Mouse (Mus musculus) gastrocnemius, adult 2 months (tissue): ENCODE measurements around the gene Ndufs7. TPM values are rescaled to one million over a fixed set of nuclear protein-coding genes. Genes with fewer than 3 reads are reported as not detected.
A peak's percentile ranks its signal among the peaks of the same experiment; 100 is the strongest.

ENCODE experiments used
- DNase-seq: peaks from one replicate; pipeline ENCODE4 v3.0.0; 2022
- H3K27ac ChIP-seq: fragments of 200-600 bp; 2 replicates; pipeline ENCODE4 v1.8.1; 2022; ENCODE audit warnings: mild to moderate bottlenecking
- H3K4me3 ChIP-seq: fragments of 200-600 bp; 2 replicates; pipeline ENCODE4 v1.8.1; 2022; ENCODE audit warnings: mild to moderate bottlenecking, moderate library complexity
- CTCF ChIP-seq: fragments of 200-600 bp; IDR thresholded peaks from 2 replicates; pipeline ENCODE4 v1.8.1; 2022; ENCODE audit warnings: antibody characterized with exemption, mild to moderate bottlenecking, moderate library complexity
- intact Hi-C: fragments of 180-260 bp; cut with DNase I; formaldehyde crosslinking; loops from one replicate; pipeline ENCODE4 v1.15.1; 2025
- microRNA-seq: library from miRNA; unstranded; fragments of <30 nt; microRNA quantifications from one replicate; pipeline ENCODE4 v1.2.0, GENCODE M21; 2021
- total RNA-seq, 2 experiments: library from RNA; stranded (reverse); gene quantifications; 2 replicates each; pipeline ENCODE4 v1.2.3; 2021

The Ndufs7 gene
- total RNA-seq, 2 experiments from 2014 or later = 496 to 663 TPM

- intact Hi-C loops = no loop called here
- DNase-seq = no peak
- Histone ChIP-seq H3K4me3 (peak overlapping the region; percentile 49), H3K27ac (peak overlapping the region; percentile 75)
- TF ChIP-seq CTCF = no peak
Measured at GRCm38 (mm10) chr10:80301256-80302081, 52.5 kb downstream of the Ndufs7 start.

- Histone ChIP-seq H3K4me3 (peak overlapping the region; percentile 49), H3K27ac (peak overlapping the region; percentile 75)
- intact Hi-C loops = no loop called here
- DNase-seq = no peak
- TF ChIP-seq CTCF = no peak
Measured at GRCm38 (mm10) chr10:80302082-80302355, 53.1 kb downstream of the Ndufs7 start.

GRCm38 (mm10) chr10:80302471-80302881 lies 53.6 kb downstream of the Ndufs7 start:
- peak; percentile 90 for DNase-seq
- peak overlapping the region; percentile 75 for H3K27ac ChIP-seq
- TF ChIP-seq CTCF = peak; percentile 9; the same call in 1 of the 2 replicates
- intact Hi-C loops = no loop called here
- H3K4me3 ChIP-seq = peak overlapping the region; percentile 49

GRCm38 (mm10) chr10:80304458-80304857 lies 55.5 kb downstream of the Ndufs7 start:
- Histone ChIP-seq H3K27ac (no peak overlapping the region), H3K4me3 (no peak overlapping the region)
- intact Hi-C loops = no loop called here
- no peak for DNase-seq
- TF ChIP-seq CTCF = no peak

- no peak for DNase-seq
- Histone ChIP-seq H3K4me3 (0 out of 2 replicates have a peak overlapping the region, but pooled peaks have one; percentile 17), H3K27ac (no peak overlapping the region)
- no peak for TF ChIP-seq CTCF
- intact Hi-C loops = no loop called here
Measured at GRCm38 (mm10) chr10:80304862-80305261, 55.9 kb downstream of the Ndufs7 start.

Small RNA genes within 50 kb of the gene (microRNA-seq; reads per million reads assigned to microRNA genes)
- gene Mir6911 = not detected

Other genes with a start within 250 kb of the Ndufs7 start
- gene Arhgap45, start 232.5 kb upstream of the Ndufs7 start, total RNA-seq = 1 to 10 TPM in 1 of 2 experiments, under 1 TPM in 1; 0.97 to 1.4 TPM
- 10 to 100 TPM; 42.0 to 50.9 TPM for gene Polr2e, start 209.3 kb upstream of the Ndufs7 start, total RNA-seq
- gene Gpx4, start 202.0 kb upstream of the Ndufs7 start, total RNA-seq = 100 to 1,000 TPM; 552 to 603 TPM
- 1 to 10 TPM; 6.2 to 7.1 TPM for gene Sbno2, start 143.6 kb upstream of the Ndufs7 start, total RNA-seq
- gene Stk11, start 133.3 kb upstream of the Ndufs7 start, total RNA-seq = 100 to 1,000 TPM; 144 to 153 TPM
- 100 to 1,000 TPM; 535 to 725 TPM for gene Atp5d, start 110.5 kb upstream of the Ndufs7 start, total RNA-seq
- 1 to 10 TPM; 1.8 to 2.3 TPM for gene Cbarp, start 108.3 kb upstream of the Ndufs7 start, total RNA-seq
- 10 to 100 TPM; 34.3 to 39.8 TPM for gene Midn, start 100.8 kb upstream of the Ndufs7 start, total RNA-seq
- 10 to 100 TPM; 22.1 to 30.7 TPM for gene Cirbp, start 83.1 kb upstream of the Ndufs7 start, total RNA-seq
- gene 1600002K03Rik, start 76.2 kb upstream of the Ndufs7 start, total RNA-seq = 1 to 10 TPM; 6.6 to 7.1 TPM
- under 1 TPM; 0.23 to 0.73 TPM for gene Efna2, start 69.6 kb upstream of the Ndufs7 start, total RNA-seq
- 10 to 100 TPM; 12.2 to 19.2 TPM for gene Mum1, start 22.7 kb upstream of the Ndufs7 start, total RNA-seq
- gene Gamt, start 11.9 kb downstream of the Ndufs7 start, total RNA-seq = 10 to 100 TPM; 14.0 to 28.5 TPM
- gene Dazap1, start 12.4 kb downstream of the Ndufs7 start, total RNA-seq = 10 to 100 TPM; 34.2 to 38.4 TPM
- 100 to 1,000 TPM; 634 to 773 TPM for gene Rps15, start 43.3 kb downstream of the Ndufs7 start, total RNA-seq
- under 1 TPM; 0.20 to 0.77 TPM for gene Apc2, start 46.9 kb downstream of the Ndufs7 start, total RNA-seq
- 1 to 10 TPM; 5.7 to 8.1 TPM for gene 2310011J03Rik, start 71.4 kb downstream of the Ndufs7 start, total RNA-seq
- 1 to 10 TPM in 1 of 2 experiments, under 1 TPM in 1; 0.84 to 1.0 TPM for gene Pcsk4, start 80.4 kb downstream of the Ndufs7 start, total RNA-seq
- 1 to 10 TPM; 1.5 to 2.5 TPM for gene Reep6, start 80.8 kb downstream of the Ndufs7 start, total RNA-seq
- gene Adamtsl5, start 99.3 kb downstream of the Ndufs7 start, total RNA-seq = 10 to 100 TPM; 26.2 to 43.3 TPM
- under 1 TPM; 0.10 to 0.45 TPM for gene Plk5, start 107.3 kb downstream of the Ndufs7 start, total RNA-seq
- 1 to 10 TPM; 4.7 to 5.1 TPM for gene Mex3d, start 138.5 kb downstream of the Ndufs7 start, total RNA-seq
- 100 to 1,000 TPM; 105 to 116 TPM for gene Mbd3, start 150.4 kb downstream of the Ndufs7 start, total RNA-seq
- 1,000 to 10,000 TPM in 1 of 2 experiments, 100 to 1,000 TPM in 1; 776 to 1,068 TPM for gene Uqcr11, start 157.7 kb downstream of the Ndufs7 start, total RNA-seq
- 10 to 100 TPM; 11.1 to 12.0 TPM for gene Tcf3, start 184.5 kb downstream of the Ndufs7 start, total RNA-seq
- gene Onecut3, start 245.7 kb downstream of the Ndufs7 start, total RNA-seq = not detected